Mouse (Mus musculus): Measurements from ENCODE around the gene Slc16a2.

GRCm38 (mm10) chrX:103822271-103822811 is 558 bp upstream of the Slc16a2 start:
- TF ChIP-seq CTCF (conservative IDR thresholded peaks at IDR 0.05; ENCODE audit: insufficient read depth, insufficient read length, low read depth, low read length) (no peak), POLR2A (IDR thresholded peaks at IDR 0.05; ENCODE audit: low read depth, low read length) (no peak)
